Mouse (Mus musculus) spleen, adult 18-20 months (tissue): ENCODE measurements at regions not wholly inside any gene's neighbourhood (a gene's known extent, or its start where the extent isn't known, plus 50 kb on each side); places are given as distances from the start of the nearest gene placed in this dataset.

Experiments
- DNase-seq, 2 experiments: peaks; one replicate each; pipeline ENCODE4 v3.0.0; 2022; ENCODE audit warnings: mixed read lengths in 2 of 2

GRCm38 (mm10) chr10:38875667-38876245 lies 54.2 kb upstream of the Rfpl4b start:
- DNase-seq = peak in 1 of 2 experiments; percentile 24

DNA sequence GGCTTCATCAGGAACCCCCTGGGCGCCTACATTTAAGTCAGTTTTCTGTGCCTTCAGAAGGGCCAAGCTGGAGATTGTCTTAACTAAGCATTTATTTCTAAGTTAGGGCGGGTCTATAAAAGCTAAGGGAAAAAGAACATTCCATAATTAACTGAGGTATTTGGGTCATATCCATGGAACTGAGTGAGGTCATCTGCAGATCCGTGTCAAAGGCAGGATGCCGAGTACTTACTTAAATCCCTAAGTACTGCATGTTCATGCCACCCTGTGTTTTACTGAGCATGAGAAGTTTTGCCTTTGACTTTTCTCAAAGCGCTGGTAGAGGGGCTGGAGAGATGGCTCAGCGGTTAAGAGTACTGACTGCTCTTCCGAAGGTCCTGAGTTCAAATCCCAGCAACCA lies 57.7 kb upstream of the Rfpl4b start:
- DNase-seq = no peak

- no peak for DNase-seq
These were observed 59.1 kb upstream of the Rfpl4b start for GRCm38 (mm10) chr10:38880642-38881187.

DNA sequence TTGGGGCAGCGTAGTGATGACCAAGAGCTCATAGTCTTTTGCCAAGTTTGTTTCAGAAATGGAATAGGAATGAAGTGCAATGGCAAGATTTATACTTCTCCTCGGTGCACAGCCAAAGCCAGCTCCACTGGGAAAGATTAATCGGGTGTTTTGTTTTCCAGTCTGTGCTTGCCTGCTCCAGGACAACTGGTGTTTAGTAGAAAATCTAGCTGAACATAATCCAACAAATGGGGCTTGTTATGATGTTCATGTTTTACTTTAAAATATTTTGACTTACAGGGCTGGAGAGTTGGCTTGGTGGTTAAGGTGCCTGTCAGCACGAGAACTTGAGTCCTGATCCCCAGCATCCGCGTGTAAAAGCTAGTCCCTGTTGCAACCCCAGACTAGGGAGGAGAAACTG lies 60.6 kb upstream of the Rfpl4b start:
- no peak for DNase-seq

DNA sequence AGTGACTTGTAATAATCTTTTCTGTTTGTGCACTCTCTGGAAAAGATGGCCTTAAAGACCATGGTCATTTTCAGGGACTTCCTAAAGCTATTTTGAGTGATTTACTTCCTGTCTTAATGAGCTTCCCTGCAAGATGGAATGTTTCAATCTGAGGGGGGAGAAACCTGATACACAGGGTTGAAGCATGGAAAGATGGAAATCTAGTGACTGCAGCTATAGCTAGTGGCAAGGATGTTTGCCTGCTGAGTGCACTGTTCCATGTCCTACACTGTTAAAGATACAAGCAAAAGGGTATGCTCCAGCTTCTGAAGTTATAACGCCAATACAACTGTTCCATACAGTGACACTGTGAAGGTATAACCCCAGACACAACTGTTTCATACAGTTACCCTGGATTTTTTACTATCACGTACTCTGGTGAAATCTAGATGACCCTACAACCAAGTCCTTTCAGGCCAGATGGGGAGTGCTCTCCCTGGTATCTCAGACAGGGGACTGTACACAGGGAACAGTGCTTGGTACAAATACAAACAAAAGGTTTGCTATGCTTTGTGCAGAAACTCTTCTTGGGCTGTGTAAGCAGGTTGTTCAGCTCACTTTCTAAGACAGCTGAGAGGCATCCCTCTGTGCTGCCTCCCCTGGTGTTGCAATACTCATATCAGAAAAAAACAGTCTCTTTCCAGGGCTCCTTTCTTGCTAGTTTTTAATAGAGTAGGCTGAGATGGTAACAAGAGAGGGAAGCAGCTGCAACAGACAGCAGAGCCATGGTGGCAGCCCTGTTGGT lies 62.4 kb upstream of the Rfpl4b start:
- no peak for DNase-seq

DNA sequence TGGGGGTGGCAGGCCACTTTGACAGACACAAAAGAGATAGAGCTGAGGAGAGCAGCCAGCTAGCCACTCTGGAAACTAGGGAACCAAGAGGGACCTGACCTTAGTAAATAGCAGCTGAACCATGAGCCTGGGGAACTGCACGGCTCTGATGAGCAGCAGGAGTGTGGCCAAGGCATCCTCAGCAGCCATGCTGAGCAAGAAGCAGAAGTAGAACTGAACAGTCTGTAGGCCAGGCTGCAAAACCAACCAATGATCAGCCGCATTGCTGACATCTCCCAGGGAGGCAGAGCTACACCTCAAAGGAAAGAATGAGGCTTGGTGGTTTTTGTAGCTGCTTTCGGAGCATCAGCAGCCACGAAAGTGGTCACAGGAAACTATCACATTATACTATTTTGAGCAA lies 63.1 kb upstream of the Rfpl4b start:
- DNase-seq = peak; percentile 5 to 15

GRCm38 (mm10) chr10:38886441-38886840 lies 64.9 kb upstream of the Rfpl4b start:
- no peak for DNase-seq

DNA sequence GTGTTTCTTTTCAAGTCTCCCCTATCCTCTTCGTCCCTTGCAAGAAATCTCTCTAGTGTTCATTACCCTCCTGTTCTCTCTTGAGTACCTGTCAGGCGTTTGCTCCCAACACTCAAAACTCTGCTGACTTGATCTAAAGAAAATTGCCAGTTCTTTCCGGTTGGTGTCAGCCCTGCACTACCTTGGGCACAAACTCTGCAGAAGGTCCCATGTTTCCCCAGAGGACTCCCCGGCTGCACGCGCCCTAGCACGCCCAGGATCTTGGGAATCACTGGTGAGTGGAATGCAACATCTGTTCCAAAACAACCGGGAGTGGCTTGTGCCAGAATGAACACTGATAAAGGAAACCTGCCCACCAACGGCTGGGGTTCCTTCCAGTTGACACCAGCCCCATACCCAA lies 66.3 kb upstream of the Rfpl4b start:
- DNase-seq = no peak

- no peak for DNase-seq
These were observed 70.6 kb upstream of the Lama4 start for GRCm38 (mm10) chr10:38894706-38895105.

DNA sequence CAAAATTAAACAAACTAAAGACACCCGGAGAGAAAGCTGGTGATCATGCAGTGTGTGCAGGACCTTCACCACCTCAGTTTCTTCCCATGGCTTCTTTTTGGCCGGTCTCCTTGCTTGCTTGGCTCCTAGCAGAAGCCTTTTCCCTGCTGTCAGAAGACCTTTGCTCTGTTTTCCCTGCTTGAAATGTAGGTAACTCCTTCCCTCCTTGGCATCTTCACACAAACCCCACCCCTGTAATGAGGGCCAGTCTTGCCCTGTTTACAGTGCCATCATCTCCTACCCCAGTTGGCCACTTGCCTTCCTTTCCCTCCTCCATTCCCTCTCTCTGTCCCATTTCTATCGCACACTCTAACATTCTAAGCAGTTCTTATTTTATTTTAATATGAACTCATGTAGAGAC lies 69.7 kb upstream of the Lama4 start:
- no peak for DNase-seq

DNA sequence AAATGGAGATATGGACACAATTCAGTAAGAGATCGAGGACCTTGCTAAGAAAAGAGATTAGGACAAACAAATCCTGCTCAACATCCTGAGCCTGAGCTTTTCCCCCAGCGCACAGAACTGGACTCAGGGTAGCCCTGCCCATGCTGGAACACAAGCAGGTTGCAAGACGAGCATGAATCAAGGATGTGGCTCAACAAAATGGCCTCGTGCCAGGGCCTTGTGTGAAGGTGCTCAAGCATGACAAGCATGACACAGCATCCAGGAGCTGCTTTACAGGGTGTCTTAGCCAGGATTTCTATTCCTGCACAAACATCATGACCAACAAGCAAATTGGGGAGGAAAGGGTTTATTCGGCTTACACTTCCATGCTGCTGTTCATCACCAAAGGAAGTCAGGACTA lies 67.7 kb upstream of the Lama4 start:
- no peak for DNase-seq

DNA sequence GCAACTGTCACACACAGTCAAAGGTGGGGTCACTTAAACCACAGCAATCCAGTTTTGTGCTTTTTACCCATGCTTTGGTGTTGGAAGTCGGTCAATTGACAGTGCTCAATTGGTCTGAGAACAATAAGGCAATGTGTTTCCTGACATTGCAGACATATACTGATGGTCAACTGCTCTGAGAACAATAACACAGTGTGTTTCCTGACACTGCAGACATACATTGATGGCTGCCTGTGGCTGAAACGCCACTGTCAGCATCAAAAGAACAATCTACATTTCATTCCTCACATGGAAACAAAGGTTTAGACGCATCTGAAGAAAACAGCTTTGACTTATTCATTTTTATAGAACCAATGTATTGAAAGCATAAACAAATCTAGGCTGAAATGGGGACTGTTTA lies 59.2 kb upstream of the Lama4 start:
- DNase-seq = no peak

DNA sequence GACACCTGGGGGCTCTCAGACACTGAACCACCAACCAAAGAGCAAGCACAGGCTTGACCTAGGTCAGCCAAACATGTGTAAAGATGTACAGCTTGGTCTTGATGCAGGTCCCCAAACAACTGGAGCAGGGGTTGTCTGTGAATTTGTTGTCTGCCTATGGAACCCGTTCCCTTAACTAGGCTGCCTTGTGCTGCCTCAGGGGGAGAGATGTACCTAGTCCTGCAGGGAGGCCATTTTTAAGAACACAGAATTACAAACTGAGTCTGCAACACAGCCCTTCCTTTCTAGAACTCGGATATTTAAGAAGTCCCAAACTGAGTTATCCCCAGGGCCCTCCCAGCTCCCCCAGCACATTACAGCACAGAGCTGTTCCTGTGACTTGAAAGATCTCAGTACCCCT lies 57.5 kb upstream of the Lama4 start:
- no peak for DNase-seq

DNA sequence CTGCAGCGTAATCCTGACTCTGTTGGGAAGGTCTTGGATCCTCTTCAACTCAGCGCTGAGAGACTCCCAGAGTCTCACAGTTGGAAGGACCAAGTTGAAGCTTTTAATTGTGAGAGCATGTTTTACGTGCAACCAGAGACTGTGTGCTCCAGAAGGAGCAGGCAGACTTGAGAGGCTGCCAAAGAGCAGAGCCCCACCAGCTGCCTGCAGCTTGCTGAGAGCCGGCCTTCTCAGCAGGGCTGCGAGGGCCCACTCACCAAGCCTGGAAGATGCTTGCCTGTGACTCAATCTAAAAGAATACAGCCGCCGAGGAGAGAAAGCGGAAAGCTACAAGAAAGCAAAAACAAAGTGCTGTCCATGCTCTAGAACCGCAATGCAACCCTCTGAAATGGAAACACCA lies 57.0 kb upstream of the Lama4 start:
- no peak for DNase-seq

DNA sequence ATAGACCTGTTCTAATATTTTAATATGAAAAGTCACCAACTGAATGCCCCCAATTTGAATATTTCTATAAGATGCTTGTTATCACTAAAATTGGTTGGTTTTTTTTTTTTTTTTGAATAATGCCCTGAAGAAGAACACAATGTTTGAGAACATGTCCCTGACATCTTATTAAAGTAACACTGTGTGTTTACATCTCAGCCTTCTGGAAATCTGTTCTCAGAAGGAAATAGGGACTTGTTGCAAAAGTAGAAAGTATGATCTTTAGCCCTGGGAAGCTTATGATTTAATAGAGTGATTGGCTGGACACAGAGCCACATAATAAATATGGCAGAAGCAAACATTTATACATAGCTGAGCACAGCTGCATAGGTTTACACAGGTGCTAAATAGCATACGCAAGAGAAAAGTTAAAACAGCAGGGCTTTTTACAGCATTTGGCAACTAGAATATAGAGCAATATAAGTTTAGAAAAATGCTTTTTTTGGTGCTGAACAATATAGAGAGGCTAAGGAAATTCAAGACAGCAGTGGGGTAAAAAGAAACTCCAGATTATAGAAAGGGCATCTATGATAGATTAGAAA lies 56.1 kb upstream of the Lama4 start:
- no peak for DNase-seq

- no peak for DNase-seq
These were observed 55.5 kb upstream of the Lama4 start for GRCm38 (mm10) chr10:38909843-38910242.

DNA sequence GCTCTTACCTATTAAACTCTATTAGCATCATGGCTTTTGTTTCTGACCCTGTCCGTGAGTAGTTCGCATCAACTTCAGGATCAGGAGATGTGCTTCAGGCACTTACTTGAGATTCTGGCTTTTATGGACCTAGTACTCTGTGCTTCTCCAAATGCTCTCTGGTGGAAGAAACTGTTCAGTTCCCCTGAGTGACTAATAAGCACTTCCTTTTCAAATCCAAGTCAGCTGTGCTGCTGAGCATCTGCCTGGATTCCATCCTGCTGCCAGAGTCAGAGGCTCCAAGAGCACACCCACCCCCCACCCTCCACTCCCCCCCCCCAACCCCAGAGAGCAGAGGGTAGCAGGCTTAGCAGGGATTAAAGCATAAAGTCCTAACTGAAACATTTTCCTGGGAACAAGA lies 52.3 kb upstream of the Lama4 start:
- no peak for DNase-seq
